Mouse (Mus musculus) v-Abl transformed pro-B cells (cell line): ENCODE data around the gene Plau.

Experiments used
- in situ Hi-C, 2 experiments: fragments of 400-800 bp; cut with MboI; formaldehyde crosslinking; loops; one replicate each; pipeline ENCODE4 v1.15.1; 2025; ENCODE audit not compliant: unreplicated experiment in 2 of 2

Gene Plau

DNA sequence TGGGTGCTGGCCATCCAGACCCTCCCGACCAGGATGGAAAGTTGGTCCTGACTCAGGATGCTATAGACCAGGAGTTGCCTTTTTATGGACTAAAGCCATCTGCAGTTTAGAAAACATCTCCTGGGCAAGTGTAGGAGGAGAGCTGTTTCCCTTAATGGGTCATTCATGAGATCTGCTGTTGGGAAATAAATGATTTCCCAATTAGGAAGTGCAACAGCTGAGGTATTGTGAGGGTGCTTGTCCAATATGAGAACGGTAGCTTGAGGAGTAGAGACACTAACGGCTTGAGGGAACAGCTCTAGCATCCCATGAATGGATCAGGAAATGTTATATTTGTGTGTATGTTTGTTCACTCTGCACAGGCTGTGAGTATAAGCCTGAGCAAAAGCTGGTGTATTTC lies 6.2 kb downstream of the Plau start:
- in situ Hi-C loops: no loop called here

DNA sequence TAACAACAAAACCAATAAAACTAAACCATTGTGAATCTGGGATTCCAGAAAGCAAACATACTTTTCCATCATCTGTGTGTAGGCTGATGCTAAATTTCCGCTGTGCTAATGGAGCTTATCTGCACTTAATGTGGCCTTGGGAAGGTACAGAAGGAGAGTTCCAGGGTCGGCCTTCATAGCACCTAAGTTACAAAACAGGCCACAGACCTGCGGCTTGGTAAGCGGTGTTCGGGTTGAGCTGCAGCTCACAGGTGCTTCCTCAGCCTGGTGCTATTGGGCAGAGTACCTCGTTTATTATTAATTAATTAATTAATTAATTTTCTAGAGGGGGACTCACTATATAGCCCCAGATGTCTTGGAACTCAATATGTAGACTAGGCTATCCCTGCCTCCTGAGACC lies 7.7 kb downstream of the Plau start:
- in situ Hi-C loops: no loop called here

- in situ Hi-C loops: no loop called here
Measured at GRCm38 (mm10) chr14:20844671-20845576, 8.5 kb downstream of the Plau start.

DNA sequence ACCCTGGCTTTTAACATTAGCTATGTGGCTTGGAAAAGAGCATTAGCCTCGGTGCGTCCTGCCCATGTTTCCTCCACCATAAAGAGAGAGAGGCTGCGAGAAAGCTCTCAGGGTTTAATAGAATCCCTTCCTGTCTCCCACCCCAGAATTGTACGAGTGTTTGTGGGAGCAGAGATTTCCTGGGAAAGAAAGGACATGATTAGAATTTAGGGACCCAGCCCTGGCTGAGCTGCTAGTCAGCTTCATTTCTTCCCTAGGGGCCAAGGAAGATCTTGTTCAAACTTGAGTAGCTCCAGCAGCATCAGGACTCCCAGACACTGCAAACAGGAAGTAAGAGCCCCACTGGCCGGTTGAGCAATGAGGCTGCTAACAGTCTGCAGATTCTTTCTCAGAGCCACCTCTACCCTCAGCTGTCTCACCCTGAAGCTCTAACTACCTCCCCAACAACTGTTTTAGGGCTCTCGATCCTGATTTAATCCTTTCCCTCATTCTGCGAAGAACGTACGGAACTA lies 9.2 kb downstream of the Plau start:
- in situ Hi-C loops: no loop called here

- in situ Hi-C loops: no loop called here
Measured at GRCm38 (mm10) chr14:20846214-20846613, 9.8 kb downstream of the Plau start.

DNA sequence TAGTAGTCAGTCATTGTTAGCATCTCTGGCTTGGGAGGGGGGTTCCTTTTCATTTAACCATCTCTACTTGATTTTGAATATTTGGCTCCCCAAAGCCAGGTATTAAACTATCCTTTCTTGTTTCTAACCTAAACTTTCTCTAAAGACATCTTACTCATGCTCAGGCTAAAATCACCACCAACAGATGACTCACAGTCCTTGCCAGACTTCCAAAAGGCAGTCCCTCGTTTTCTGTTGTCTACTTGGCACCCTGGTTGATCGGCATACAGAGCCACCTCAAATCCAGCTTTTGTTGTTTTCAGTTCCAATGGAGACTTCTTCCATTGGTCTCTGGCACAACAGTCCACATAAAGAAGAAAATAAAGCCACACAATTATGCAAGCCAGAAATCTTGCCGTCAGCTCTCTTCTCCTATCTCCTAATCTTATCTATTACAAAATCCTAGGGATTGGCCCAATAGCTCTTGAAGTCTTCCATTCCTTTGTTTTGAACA lies 11.2 kb downstream of the Plau start:
- in situ Hi-C loops: no loop called here

DNA sequence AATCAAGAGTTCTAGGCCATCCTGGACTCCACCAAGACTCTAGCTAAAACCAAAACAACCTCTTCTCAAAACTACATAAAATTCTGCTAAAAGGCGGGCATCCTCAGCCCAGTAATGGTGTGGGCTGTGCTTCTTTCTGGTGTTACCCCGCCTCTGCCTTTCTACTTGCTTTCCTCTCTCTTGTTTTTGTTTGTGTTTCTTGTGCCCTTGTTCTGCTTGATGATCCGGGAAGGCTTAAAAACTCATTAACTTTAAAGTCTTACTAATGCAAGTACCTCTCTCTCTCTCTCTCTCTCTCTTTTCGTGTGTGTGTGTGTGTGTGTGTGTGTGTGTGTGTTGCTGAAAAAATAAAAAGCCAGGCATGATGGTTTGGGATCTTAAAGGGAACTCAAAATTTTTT lies 13.3 kb downstream of the Plau start:
- in situ Hi-C loops: loop anchor here (25.0 kb wide), 2 partner anchors 87 to 262 kb away; no protein-coding TSS in a partner anchor

DNA sequence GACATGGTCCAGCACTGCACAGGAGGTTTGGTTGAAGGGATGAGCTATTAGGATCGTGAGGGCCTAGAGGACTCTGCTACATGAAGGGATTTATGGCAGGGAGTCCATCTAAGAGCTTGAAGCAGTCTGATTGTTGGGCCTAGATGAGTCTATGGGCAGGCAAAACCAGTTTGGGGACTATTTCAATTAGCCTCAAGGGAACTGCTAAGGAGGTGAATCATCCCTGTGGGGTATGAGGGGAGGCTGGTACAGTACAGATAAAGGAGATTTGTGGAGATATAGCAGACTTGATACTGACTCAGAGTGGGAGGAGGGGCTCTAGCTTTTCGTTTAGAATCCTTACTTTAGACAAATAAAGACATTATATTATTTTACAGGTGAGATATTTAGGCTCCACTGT lies 14.0 kb downstream of the Plau start:
- in situ Hi-C loops: loop anchor here (25.0 kb wide), 2 partner anchors 88 to 263 kb away; no protein-coding TSS in a partner anchor

- in situ Hi-C loops: loop anchor here (25.0 kb wide), 2 partner anchors 89 to 264 kb away; no protein-coding TSS in a partner anchor
Measured at GRCm38 (mm10) chr14:20851776-20852175, 15.3 kb downstream of the Plau start.

- in situ Hi-C loops: loop anchor here (25.0 kb wide), 2 partner anchors 99 to 274 kb away; no protein-coding TSS in a partner anchor
Measured at GRCm38 (mm10) chr14:20861152-20861551, 24.7 kb downstream of the Plau start.

DNA sequence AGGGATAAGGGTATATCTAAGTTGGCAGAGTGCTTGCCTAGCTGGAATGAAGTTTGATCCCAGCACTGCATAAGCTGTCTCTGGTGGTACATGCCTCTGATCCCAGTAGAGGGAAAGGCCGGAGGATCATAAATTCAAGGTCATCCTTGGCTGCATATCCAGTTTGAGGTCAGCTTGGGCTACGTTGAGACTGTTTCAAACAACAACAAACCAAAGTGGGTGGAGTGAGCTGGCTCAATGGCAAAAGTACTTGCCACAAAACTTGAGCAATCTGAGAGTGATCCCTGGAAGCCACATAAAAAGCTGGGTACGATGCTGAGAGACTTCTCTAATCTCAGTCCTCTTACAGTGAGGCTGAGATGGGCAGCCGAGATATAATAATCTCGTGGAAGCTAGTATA lies 25.1 kb downstream of the Plau start:
- in situ Hi-C loops: loop anchor here (25.0 kb wide), 2 partner anchors 99 to 274 kb away; no protein-coding TSS in a partner anchor

- in situ Hi-C loops: loop anchor here (25.0 kb wide), 2 partner anchors 101 to 276 kb away; no protein-coding TSS in a partner anchor
Measured at GRCm38 (mm10) chr14:20863306-20864065, 27.0 kb downstream of the Plau start.

- in situ Hi-C loops: loop anchor here (25.0 kb wide), 2 partner anchors 102 to 277 kb away; no protein-coding TSS in a partner anchor
Measured at GRCm38 (mm10) chr14:20864192-20864591, 27.7 kb downstream of the Plau start.

- in situ Hi-C loops: loop anchor here (25.0 kb wide), 2 partner anchors 103 to 278 kb away; no protein-coding TSS in a partner anchor
Measured at GRCm38 (mm10) chr14:20865604-20866003, 29.1 kb downstream of the Plau start.

DNA sequence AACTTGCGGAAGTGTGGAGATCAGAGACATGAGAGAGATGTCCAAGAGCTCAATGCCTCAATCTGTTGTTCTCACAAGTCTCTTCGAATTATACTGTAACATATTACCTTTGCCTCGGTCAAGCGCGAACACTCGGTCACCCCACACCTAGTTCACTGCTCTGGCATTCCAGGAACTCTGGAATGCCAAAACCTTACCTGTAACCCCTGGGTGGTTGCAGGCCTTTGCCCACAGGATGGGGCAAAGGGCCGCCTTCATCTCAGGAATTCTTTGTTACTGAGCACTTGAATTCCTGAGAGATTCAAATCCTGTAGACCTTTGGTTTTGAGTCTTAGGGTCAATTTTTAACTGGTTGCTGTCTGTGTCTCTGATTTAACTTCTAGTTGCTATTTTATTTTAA lies 29.9 kb downstream of the Plau start:
- in situ Hi-C loops: loop anchor here (25.0 kb wide), 2 partner anchors 104 to 279 kb away; no protein-coding TSS in a partner anchor

GRCm38 (mm10) chr14:20870110-20870509 lies 33.6 kb downstream of the Plau start:
- in situ Hi-C loops: loop anchor here (5.0 to 25.0 kb wide), 7 partner anchors 68 to 283 kb away; no protein-coding TSS in a partner anchor

GRCm38 (mm10) chr14:20871495-20871894 lies 35.0 kb downstream of the Plau start:
- in situ Hi-C loops: loop anchor here (5.0 to 25.0 kb wide), 7 partner anchors 69 to 284 kb away; no protein-coding TSS in a partner anchor

DNA sequence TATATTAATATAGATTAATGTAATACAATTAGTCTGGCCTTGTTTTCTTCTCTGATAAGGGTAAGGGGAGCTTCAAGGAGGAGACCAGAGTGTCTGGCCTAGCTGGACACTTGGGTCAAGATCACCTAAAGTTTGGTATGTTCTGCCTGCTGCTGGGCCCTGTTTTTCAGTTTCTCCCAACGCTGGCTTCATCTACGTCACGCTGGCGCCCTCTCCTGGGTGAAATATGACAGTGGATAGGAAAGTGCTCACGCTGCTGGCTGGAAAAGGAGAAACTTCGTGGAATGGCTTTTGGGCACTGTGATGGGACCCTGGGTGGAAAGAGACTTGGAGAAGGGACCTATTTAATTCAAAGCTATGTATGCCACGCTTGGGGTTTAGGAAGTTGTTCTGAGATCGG lies 36.8 kb downstream of the Plau start:
- in situ Hi-C loops: loop anchor here (5.0 to 25.0 kb wide), 7 partner anchors 71 to 286 kb away; no protein-coding TSS in a partner anchor

GRCm38 (mm10) chr14:20873931-20874330 lies 37.5 kb downstream of the Plau start:
- in situ Hi-C loops: loop anchor here (5.0 to 25.0 kb wide), 7 partner anchors 72 to 287 kb away; no protein-coding TSS in a partner anchor

GRCm38 (mm10) chr14:20884691-20885090 lies 48.2 kb downstream of the Plau start:
- in situ Hi-C loops: loop anchor here in 1 of 2 experiments (5.0 kb wide), 1 partner anchor 93 kb away; no protein-coding TSS in a partner anchor
